Mouse (Mus musculus) cerebellum, postnatal 36 days (tissue): Measurements from ENCODE around the gene 4930451I11Rik.

Experiments
- DNase-seq, 2 experiments: peaks; one replicate each; pipeline ENCODE4 v3.0.0; 2021 to 2022; ENCODE audit warnings: mixed read lengths in 2 of 2

The 4930451I11Rik gene

GRCm38 (mm10) chr7:126799050-126799467 lies 32.4 kb downstream of the 4930451I11Rik start:
- peak; percentile 96 to 98 for DNase-seq

GRCm38 (mm10) chr7:126798127-126799049 lies 33.1 kb downstream of the 4930451I11Rik start:
- DNase-seq, result peak in 1 of 2 experiments; percentile 34

- peak; percentile 48 for DNase-seq
Measured at GRCm38 (mm10) chr7:126797411-126798126, 33.9 kb downstream of the 4930451I11Rik start, which contains the start of gene Fam57b. Fam57b (plus strand) TSS chr7:126797668.

GRCm38 (mm10) chr7:126796350-126796932 lies 35.0 kb downstream of the 4930451I11Rik start:
- peak; percentile 49 to 57 for DNase-seq

- no peak for DNase-seq
Measured at GRCm38 (mm10) chr7:126795387-126796317, 35.8 kb downstream of the 4930451I11Rik start.

- no peak for DNase-seq
Measured at GRCm38 (mm10) chr7:126794271-126794605, 37.2 kb downstream of the 4930451I11Rik start.

GRCm38 (mm10) chr7:126793456-126794270 lies 37.8 kb downstream of the 4930451I11Rik start:
- DNase-seq, result no peak

- DNase-seq, result no peak
Measured at GRCm38 (mm10) chr7:126792721-126793443, 38.6 kb downstream of the 4930451I11Rik start.

GRCm38 (mm10) chr7:126791851-126792720 lies 39.4 kb downstream of the 4930451I11Rik start, which contains the start of gene Ppp4c:
Ppp4c (minus strand) TSS chr7:126792496.
- DNase-seq, result peak; percentile 94 to 97

GRCm38 (mm10) chr7:126789141-126789540 lies 42.3 kb downstream of the 4930451I11Rik start:
- no peak for DNase-seq

- no peak for DNase-seq
Measured at GRCm38 (mm10) chr7:126786142-126786541, 45.3 kb downstream of the 4930451I11Rik start.

GRCm38 (mm10) chr7:126785056-126785455 lies 46.4 kb downstream of the 4930451I11Rik start:
- DNase-seq, result no peak

- DNase-seq, result no peak
Measured at GRCm38 (mm10) chr7:126784469-126784868, 47.0 kb downstream of the 4930451I11Rik start.

GRCm38 (mm10) chr7:126782693-126783092 lies 48.7 kb downstream of the 4930451I11Rik start:
- no peak for DNase-seq

GRCm38 (mm10) chr7:126781661-126782370 lies 49.6 kb downstream of the 4930451I11Rik start:
- DNase-seq, result no peak

GRCm38 (mm10) chr7:126780971-126781635 lies 50.3 kb downstream of the 4930451I11Rik start, which contains the start of gene Tbx6:
Tbx6 (plus strand) TSS chr7:126781483.
- DNase-seq, result peak in 1 of 2 experiments; percentile 44
